Comparison of ENCODE assay signal across 11 mouse cellular contexts in genomic region chr5:103177010-103177409, GRCm38 (mm10). TPM values are rescaled to one million over a fixed set of nuclear protein-coding genes. Genes with fewer than 3 reads are reported as not detected.
A peak's percentile ranks its signal among the peaks of the same experiment; 100 is the strongest.
DNase-seq lines count a peak whose midpoint lies in the region; ATAC-seq lines count a peak whose summit lies in the region.
"Had no signal": no experiment of that assay in that cellular context is flagged by ENCODE, and none has a peak within 500 bp of the region (broad histone marks: within the 10 kb centered on the region; RNA-seq: fewer than 3 reads in every experiment).

No protein-coding gene starts in this region.

- peaks cover 24% of the 10 kb centered on the region for H3K4me1 ChIP-seq in forebrain, embryonic 15.5 days
- peaks cover 25% of the 10 kb centered on the region for H3K4me1 ChIP-seq in hindbrain, embryonic 15.5 days (replicated peaks)
- H3K4me1 ChIP-seq: liver, embryonic 15.5 days had no signal

- ATAC-seq in forebrain, embryonic 15.5 days (replicated peaks) = peak; percentile 81
- ATAC-seq in hindbrain, embryonic 15.5 days (ENCODE audit: low FRiP score, low read depth) = peak; percentile 80
- no peak for ATAC-seq in granulocyte monocyte progenitor cell, adult 5-6 weeks (replicated peaks; ENCODE audit: poor library complexity, severe bottlenecking)

- no peak overlapping the region for H3K4me3 ChIP-seq in forebrain, embryonic 15.5 days
- no peak overlapping the region for H3K4me3 ChIP-seq in hindbrain, embryonic 15.5 days
- H3K4me3 ChIP-seq: liver, embryonic 15.5 days had no signal

- DNase-seq in heart, adult 11 months = peak; percentile 77
- DNase-seq in heart, adult 8-10 months (ENCODE audit: low spot score) = no peak
- peak; percentile 69 for DNase-seq in Muller cell, postnatal 12 days (ENCODE audit: inconsistent ontology term)
- DNase-seq in gastrocnemius, postnatal 25 days = no peak
- DNase-seq in left cerebral cortex, adult 9 months (ENCODE audit: low spot score in 2 of 2) = no peak
- DNase-seq: kidney, adult 18-20 months had no signal

- no peaks in the 10 kb centered on the region for H3K9me3 ChIP-seq in forebrain, embryonic 15.5 days
- H3K9me3 ChIP-seq in hindbrain, embryonic 15.5 days = no peaks in the 10 kb centered on the region
- H3K9me3 ChIP-seq: liver, embryonic 15.5 days had no signal

- H3K27ac ChIP-seq in forebrain, embryonic 15.5 days (replicated peaks) = peak overlapping the region; percentile 61
- H3K27ac ChIP-seq in hindbrain, embryonic 15.5 days (replicated peaks) = peak overlapping the region; percentile 49
- H3K27ac ChIP-seq: liver, embryonic 15.5 days had no signal

- no peaks in the 10 kb centered on the region for H3K27me3 ChIP-seq in forebrain, embryonic 15.5 days
- H3K27me3 ChIP-seq in hindbrain, embryonic 15.5 days = no peaks in the 10 kb centered on the region
- H3K27me3 ChIP-seq: liver, embryonic 15.5 days had no signal

- H3K9ac ChIP-seq in forebrain, embryonic 15.5 days (replicated peaks) = peak overlapping the region; percentile 20; the same call in 1 of the 2 replicates
- H3K9ac ChIP-seq in hindbrain, embryonic 15.5 days = no peak overlapping the region
- H3K9ac ChIP-seq: liver, embryonic 15.5 days had no signal

- no peaks in the 10 kb centered on the region for H3K36me3 ChIP-seq in forebrain, embryonic 15.5 days
- H3K36me3 ChIP-seq in hindbrain, embryonic 15.5 days = no peaks in the 10 kb centered on the region
- H3K36me3 ChIP-seq: liver, embryonic 15.5 days had no signal

- WGBS in forebrain, embryonic 15.5 days = 7% methylated on average over 5 of the region's 5 CpGs
- 16% methylated on average over 5 of the region's 5 CpGs for WGBS in hindbrain, embryonic 15.5 days

- H3K4me2 ChIP-seq in forebrain, embryonic 15.5 days (replicated peaks) = 0 out of 2 replicates have a peak overlapping the region, but pooled peaks have one; percentile 11
- peak overlapping the region; percentile 11 for H3K4me2 ChIP-seq in hindbrain, embryonic 15.5 days
- H3K4me2 ChIP-seq: liver, embryonic 15.5 days had no signal

RNA-seq across cellular contexts. Expression of gene Mapk10, which starts 34.1 kb away (rescaled TPM):
- total RNA-seq in heart, adult 8-10 months (2022) = 10 to 100 TPM; 25.7 to 37.2 (median 31.2) TPM
- polyA plus RNA-seq in forebrain, embryonic 15.5 days (2015; fragmentation: Nextera tagmentation; extraction: Ambion mirVana) = 76.5 and 83.9 TPM in 2 replicates
- polyA plus RNA-seq in hindbrain, embryonic 15.5 days (2015; fragmentation: Nextera tagmentation; extraction: Ambion mirVana) = 85.7 and 86.2 TPM in 2 replicates
- 1 to 10 TPM in 1 of 2 experiments, under 1 TPM in 1; 0.95 to 1.3 TPM for total RNA-seq in gastrocnemius, postnatal 25 days (2021)
- total RNA-seq in granulocyte monocyte progenitor cell, adult 5-6 weeks (2014; fragmentation: Nextera tagmentation) = not detected in 2 replicates
- not detected in 2 replicates for total RNA-seq in granulocyte monocyte progenitor cell, adult 5-6 weeks (2017)
- total RNA-seq: megakaryocyte, adult 5-6 weeks had no signal

Comparison
In these comparisons a context has a peak if more than half of its experiments do, and no peak if none do; other contexts are left out.
1. DNase-seq: peak in heart, adult 11 months (single experiment) and Muller cell, postnatal 12 days (single experiment); none in heart, adult 8-10 months (single experiment), gastrocnemius, postnatal 25 days (single experiment) and left cerebral cortex, adult 9 months (0 of 2).
2. RNA of gene Mapk10, which starts 34.1 kb away (total RNA-seq): 25.7 to 37.2 TPM in heart, adult 8-10 months; 0.95 to 1.3 TPM in gastrocnemius, postnatal 25 days and not detected in granulocyte monocyte progenitor cell, adult 5-6 weeks; every median in the first group is over 10 times any median in the second.